Mouse (Mus musculus) G1E (cell line): ENCODE data around the gene Cxcr5. TPM values are rescaled to one million over a fixed set of nuclear protein-coding genes. Genes with fewer than 3 reads are reported as not detected.
"Not testable (repeated sequence)": the region's sequence is repeated elsewhere in the genome, so short reads cannot be mapped to it uniquely, and the experiment has no call there.

Source experiments
- ATAC-seq: 2 replicates; pipeline ENCODE4 v1.8.0; 2016; ENCODE audit warnings: mild to moderate bottlenecking; ENCODE audit not compliant: insufficient number of reproducible peaks, poor library complexity, low FRiP score, severe bottlenecking; ENCODE audit errors: extremely low read depth
- DNase-seq: peaks from one replicate; pipeline ENCODE4 v3.0.0; 2012; ENCODE audit warnings: low spot score
- H3K27me3 ChIP-seq: 2 replicates; pipeline ENCODE4 v1.6.1; 2012; ENCODE audit warnings: mild to moderate bottlenecking, low read length, inconsistent platforms; ENCODE audit not compliant: insufficient read depth
- H3K36me3 ChIP-seq: replicated peaks from 2 replicates; pipeline ENCODE3; 2012; ENCODE audit warnings: mild to moderate bottlenecking, inconsistent platforms
- H3K4me1 ChIP-seq: 2 replicates; pipeline ENCODE4 v1.6.1; 2012; ENCODE audit warnings: low read depth, low read length, inconsistent platforms, mixed read lengths; ENCODE audit not compliant: insufficient read depth
- H3K4me3 ChIP-seq: 2 replicates; pipeline ENCODE4 v1.5.1; 2012; ENCODE audit warnings: low read depth, mild to moderate bottlenecking, inconsistent platforms, low read length, moderate library complexity, mixed read lengths
- H3K9me3 ChIP-seq: replicated peaks from 2 replicates; pipeline ENCODE4 v1.6.1; 2012; ENCODE audit warnings: inconsistent platforms
- CTCF ChIP-seq: IDR thresholded peaks from 2 replicates; pipeline ENCODE4 v1.5.1; 2012; ENCODE audit warnings: low read depth, low read length, inconsistent platforms, mixed read lengths
- GATA1 ChIP-seq: IDR thresholded peaks from 2 replicates; pipeline ENCODE4 v1.6.1; 2012; ENCODE audit warnings: borderline replicate concordance, low read length, inconsistent platforms, mixed read lengths
- GATA2 ChIP-seq: IDR thresholded peaks from 2 replicates; pipeline ENCODE4 v1.6.1; 2012; ENCODE audit warnings: low read depth, low read length, inconsistent platforms, borderline replicate concordance
- POLR2AphosphoS5 ChIP-seq: IDR thresholded peaks from 2 replicates; pipeline ENCODE4 v1.6.1; 2012; ENCODE audit warnings: low read depth, low read length, inconsistent platforms; ENCODE audit not compliant: insufficient replicate concordance
- TAL1 ChIP-seq: conservative IDR thresholded peaks from 2 replicates; pipeline ENCODE4 v1.6.1; 2012; ENCODE audit warnings: low read depth, low read length, inconsistent platforms, mixed read lengths
- polyA plus RNA-seq: library from polyadenylated mRNA; stranded (reverse); fragments of >175 nt; gene quantifications from 2 replicates; pipeline ENCODE4 v1.2.3, GENCODE M21; 2012
- total RNA-seq, 2 experiments: library from RNA; stranded (forward) in 1 of 2; stranded (reverse) in 1 of 2; fragments of 200-1000 nt in 1 of 2; fragments of >200 nt in 1 of 2; fragmentation: Nextera tagmentation in 1 of 2; gene quantifications; 2 replicates each; pipeline ENCODE4 v1.2.3; 2014 to 2017

The Cxcr5 gene
- total and polyA plus RNA-seq, 3 experiments, result 0.22 TPM; not detected in 2

GRCm38 (mm10) chr9:44581423-44581822 is 19.7 kb upstream of the Cxcr5 start:
- peaks cover 4% of the 10 kb centered on the region; the same call in 1 of the 2 replicates for H3K27me3 ChIP-seq
- peaks cover 5% of the 10 kb centered on the region; the same call in 1 of the 2 replicates for H3K9me3 ChIP-seq
- DNase-seq (no peak), ATAC-seq (no peak)
- TF ChIP-seq GATA1 (no peak), TAL1 (no peak), CTCF (no peak)
- no peaks in the 10 kb centered on the region for H3K36me3 ChIP-seq
- peaks cover 4% of the 10 kb centered on the region for H3K4me1 ChIP-seq
- H3K4me3 ChIP-seq, result no peak overlapping the region

GRCm38 (mm10) chr9:44580085-44580484 is 18.4 kb upstream of the Cxcr5 start:
- H3K36me3 ChIP-seq, result no peaks in the 10 kb centered on the region
- H3K27me3 ChIP-seq, result peaks cover 3% of the 10 kb centered on the region; the same call in 1 of the 2 replicates
- H3K9me3 ChIP-seq, result peaks cover 5% of the 10 kb centered on the region; the same call in 1 of the 2 replicates
- peaks cover 4% of the 10 kb centered on the region for H3K4me1 ChIP-seq
- ATAC-seq (no peak), DNase-seq (no peak)
- TF ChIP-seq POLR2AphosphoS5, result no peak
- TF ChIP-seq GATA2, result no peak
- no peak for TF ChIP-seq GATA1
- no peak for TF ChIP-seq CTCF
- TF ChIP-seq TAL1, result no peak
- no peak overlapping the region for H3K4me3 ChIP-seq

- H3K27me3 ChIP-seq, result peaks cover 3% of the 10 kb centered on the region; the same call in 1 of the 2 replicates
- no peaks in the 10 kb centered on the region for H3K36me3 ChIP-seq
- no peak for TF ChIP-seq POLR2AphosphoS5
- TF ChIP-seq GATA1, result no peak
- TF ChIP-seq TAL1, result no peak
- no peak for ATAC-seq
- peaks cover 5% of the 10 kb centered on the region; the same call in 1 of the 2 replicates for H3K9me3 ChIP-seq
- peaks cover 4% of the 10 kb centered on the region for H3K4me1 ChIP-seq
- no peak overlapping the region for H3K4me3 ChIP-seq
- DNase-seq, result no peak
Observed at GRCm38 (mm10) chr9:44579392-44579791, 17.7 kb upstream of the Cxcr5 start.

- H3K4me1 ChIP-seq, H3K4me3 ChIP-seq, H3K27me3 ChIP-seq, ATAC-seq, H3K36me3 ChIP-seq, DNase-seq, H3K9me3 ChIP-seq: not testable (repeated sequence)
Observed at GRCm38 (mm10) chr9:44576046-44576445, 14.4 kb upstream of the Cxcr5 start.

- Histone ChIP-seq H3K4me3 (no peak overlapping the region), H3K9me3 (no peaks in the 10 kb centered on the region), H3K27me3 (peaks cover 3% of the 10 kb centered on the region; the same call in 1 of the 2 replicates), H3K36me3 (no peaks in the 10 kb centered on the region), H3K4me1 (peaks cover 4% of the 10 kb centered on the region)
- TF ChIP-seq GATA2 (no peak), POLR2AphosphoS5 (no peak), CTCF (no peak), TAL1 (no peak), GATA1 (no peak)
- ATAC-seq, result no peak
- no peak for DNase-seq
Observed at GRCm38 (mm10) chr9:44575095-44575494, 13.4 kb upstream of the Cxcr5 start.

- H3K9me3 ChIP-seq, result no peaks in the 10 kb centered on the region
- H3K27me3 ChIP-seq, result peaks cover 3% of the 10 kb centered on the region; the same call in 1 of the 2 replicates
- no peak overlapping the region for H3K4me3 ChIP-seq
- ATAC-seq (no peak), DNase-seq (no peak)
- TF ChIP-seq CTCF (no peak), GATA1 (no peak), POLR2AphosphoS5 (no peak), TAL1 (no peak), GATA2 (no peak)
- no peaks in the 10 kb centered on the region for H3K4me1 ChIP-seq
- H3K36me3 ChIP-seq, result no peaks in the 10 kb centered on the region
Observed at GRCm38 (mm10) chr9:44573306-44573705, 11.6 kb upstream of the Cxcr5 start.

- H3K4me3 ChIP-seq, result no peak overlapping the region
- peaks cover 3% of the 10 kb centered on the region; the same call in 1 of the 2 replicates for H3K27me3 ChIP-seq
- H3K36me3 ChIP-seq, result no peaks in the 10 kb centered on the region
- H3K9me3 ChIP-seq, result no peaks in the 10 kb centered on the region
- ATAC-seq, result no peak
- DNase-seq, result no peak
- TF ChIP-seq GATA1, result no peak
- no peak for TF ChIP-seq POLR2AphosphoS5
- TF ChIP-seq CTCF, result no peak
- no peak for TF ChIP-seq TAL1
- no peak for TF ChIP-seq GATA2
- no peaks in the 10 kb centered on the region for H3K4me1 ChIP-seq
Observed at GRCm38 (mm10) chr9:44570939-44571382, 9.3 kb upstream of the Cxcr5 start.
